Mouse (Mus musculus) macrophage (primary cell): ENCODE results near the gene Itpk1. TPM values are rescaled to one million over a fixed set of nuclear protein-coding genes. Genes with fewer than 3 reads are reported as not detected.

Experiments used
- H3K27ac ChIP-seq: fragments of 350-480 bp; formaldehyde crosslinking; 2 replicates; pipeline ENCODE4 v1.9.0; 2021
- H3K36me3 ChIP-seq: fragments of 350-480 bp; formaldehyde crosslinking; 2 replicates; pipeline ENCODE4 v1.9.0; 2021; ENCODE audit errors: inconsistent target
- H3K4me3 ChIP-seq: fragments of 350-480 bp; formaldehyde crosslinking; 2 replicates; pipeline ENCODE4 v1.9.0; 2021; ENCODE audit errors: inconsistent target
- H3K79me2 ChIP-seq: fragments of 350-480 bp; formaldehyde crosslinking; 2 replicates; pipeline ENCODE4 v1.9.0; 2021; ENCODE audit errors: inconsistent target
- WGBS: methylation state at CpG from one replicate; pipeline ENCODE4 v1.1.7; 2026; ENCODE audit warnings: inconsistent platforms; ENCODE audit not compliant: missing documents; 5-methylcytosine and 5-hydroxymethylcytosine counted together
- polyA plus RNA-seq: library from polyadenylated mRNA; stranded (reverse); fragments of 250-400 nt; gene quantifications from 3 replicates; pipeline ENCODE4 v1.2.4, GENCODE M21; 2018; ENCODE audit warnings: inconsistent platforms

The Itpk1 gene
- polyA plus RNA-seq, 1 experiment from 2014 or later = 12.1 TPM

GRCm38 (mm10) chr12:102691180-102691579 is 13.6 kb downstream of the Itpk1 start:
- peak overlapping the region; percentile 42 for H3K27ac ChIP-seq
- H3K36me3 ChIP-seq = no peaks in the 10 kb centered on the region
- peaks cover 90% of the 10 kb centered on the region for H3K79me2 ChIP-seq
- H3K4me3 ChIP-seq = no peak overlapping the region
- 74% methylated on average over 10 of the region's 11 CpGs for WGBS

- Histone ChIP-seq H3K36me3 (no peaks in the 10 kb centered on the region), H3K4me3 (no peak overlapping the region), H3K27ac (peak overlapping the region; percentile 42), H3K79me2 (peaks cover 90% of the 10 kb centered on the region)
- WGBS = 25% methylated on average over 15 of the region's 15 CpGs
Observed at GRCm38 (mm10) chr12:102689773-102690563, 14.8 kb downstream of the Itpk1 start.

- Histone ChIP-seq H3K4me3 (no peak overlapping the region), H3K79me2 (peaks cover 89% of the 10 kb centered on the region), H3K27ac (no peak overlapping the region), H3K36me3 (peaks cover 5% of the 10 kb centered on the region; the same call in 1 of the 2 replicates)
- 92% methylated on average over 5 of the region's 5 CpGs for WGBS
Observed at GRCm38 (mm10) chr12:102686321-102686720, 18.4 kb downstream of the Itpk1 start.

GRCm38 (mm10) chr12:102685523-102685931 is 19.2 kb downstream of the Itpk1 start:
- Histone ChIP-seq H3K79me2 (peaks cover 88% of the 10 kb centered on the region), H3K27ac (no peak overlapping the region), H3K4me3 (no peak overlapping the region), H3K36me3 (peaks cover 5% of the 10 kb centered on the region; the same call in 1 of the 2 replicates)
- WGBS = 75% methylated on average over 9 of the region's 9 CpGs

GRCm38 (mm10) chr12:102684720-102685386 is 19.9 kb downstream of the Itpk1 start:
- Histone ChIP-seq H3K79me2 (peaks cover 92% of the 10 kb centered on the region), H3K4me3 (no peak overlapping the region), H3K27ac (no peak overlapping the region), H3K36me3 (peaks cover 5% of the 10 kb centered on the region; the same call in 1 of the 2 replicates)
- WGBS = 94% methylated on average over 3 of the region's 3 CpGs

GRCm38 (mm10) chr12:102683979-102684378 is 20.8 kb downstream of the Itpk1 start:
- H3K79me2 ChIP-seq = peaks cover 97% of the 10 kb centered on the region
- no peak overlapping the region for H3K27ac ChIP-seq
- no peak overlapping the region for H3K4me3 ChIP-seq
- peaks cover 5% of the 10 kb centered on the region; the same call in 1 of the 2 replicates for H3K36me3 ChIP-seq
- WGBS = 92% methylated on average over 5 of the region's 5 CpGs

GRCm38 (mm10) chr12:102683438-102683837 is 21.3 kb downstream of the Itpk1 start:
- Histone ChIP-seq H3K79me2 (peaks cover 98% of the 10 kb centered on the region), H3K4me3 (no peak overlapping the region), H3K27ac (no peak overlapping the region), H3K36me3 (peaks cover 5% of the 10 kb centered on the region; the same call in 1 of the 2 replicates)
- WGBS = 87% methylated on average over 6 of the region's 6 CpGs

- peaks cover 5% of the 10 kb centered on the region; the same call in 1 of the 2 replicates for H3K36me3 ChIP-seq
- H3K79me2 ChIP-seq = peaks cover 97% of the 10 kb centered on the region; the same call in 1 of the 2 replicates
- H3K27ac ChIP-seq = no peak overlapping the region
- H3K4me3 ChIP-seq = no peak overlapping the region
- WGBS = 89% methylated on average over 7 of the region's 7 CpGs
Observed at GRCm38 (mm10) chr12:102682722-102683299, 21.9 kb downstream of the Itpk1 start.

GRCm38 (mm10) chr12:102682085-102682484 is 22.6 kb downstream of the Itpk1 start:
- H3K27ac ChIP-seq = no peak overlapping the region
- peaks cover 97% of the 10 kb centered on the region; the same call in 1 of the 2 replicates for H3K79me2 ChIP-seq
- peaks cover 5% of the 10 kb centered on the region; the same call in 1 of the 2 replicates for H3K36me3 ChIP-seq
- H3K4me3 ChIP-seq = no peak overlapping the region
- 81% methylated on average over 5 of the region's 5 CpGs for WGBS

GRCm38 (mm10) chr12:102681590-102681989 is 23.1 kb downstream of the Itpk1 start:
- H3K36me3 ChIP-seq = peaks cover 5% of the 10 kb centered on the region; the same call in 1 of the 2 replicates
- H3K27ac ChIP-seq = no peak overlapping the region
- WGBS = 89% methylated on average over 7 of the region's 7 CpGs
- no peak overlapping the region for H3K4me3 ChIP-seq
- H3K79me2 ChIP-seq = peaks cover 97% of the 10 kb centered on the region; the same call in 1 of the 2 replicates

- Histone ChIP-seq H3K36me3 (peaks cover 23% of the 10 kb centered on the region; the same call in 1 of the 2 replicates), H3K27ac (no peak overlapping the region), H3K4me3 (no peak overlapping the region), H3K79me2 (peaks cover 73% of the 10 kb centered on the region; the same call in 1 of the 2 replicates)
- 77% methylated on average over 6 of the region's 6 CpGs for WGBS
Observed at GRCm38 (mm10) chr12:102678820-102679219, 25.9 kb downstream of the Itpk1 start.

GRCm38 (mm10) chr12:102677089-102677488 is 27.6 kb downstream of the Itpk1 start:
- peaks cover 26% of the 10 kb centered on the region for H3K36me3 ChIP-seq
- H3K27ac ChIP-seq = no peak overlapping the region
- H3K79me2 ChIP-seq = peaks cover 55% of the 10 kb centered on the region; the same call in 1 of the 2 replicates
- H3K4me3 ChIP-seq = no peak overlapping the region
- WGBS = 96% methylated on average over 3 of the region's 3 CpGs

GRCm38 (mm10) chr12:102674556-102674955 is 30.2 kb downstream of the Itpk1 start:
- Histone ChIP-seq H3K79me2 (peaks cover 31% of the 10 kb centered on the region; the same call in 1 of the 2 replicates), H3K27ac (no peak overlapping the region), H3K36me3 (peaks cover 26% of the 10 kb centered on the region), H3K4me3 (no peak overlapping the region)
- WGBS = 69% methylated on average over 10 of the region's 10 CpGs

- 71% methylated on average over 13 of the region's 13 CpGs for WGBS
- Histone ChIP-seq H3K36me3 (peaks cover 26% of the 10 kb centered on the region), H3K27ac (no peak overlapping the region), H3K4me3 (no peak overlapping the region), H3K79me2 (peaks cover 27% of the 10 kb centered on the region; the same call in 1 of the 2 replicates)
Observed at GRCm38 (mm10) chr12:102674123-102674522, 30.6 kb downstream of the Itpk1 start.
